Mouse (Mus musculus): ENCODE data around the gene Cd79a.

GRCm38 (mm10) chr7:24907211-24907748 is 10.1 kb downstream of the Cd79a start:
- TF ChIP-seq USF1 (IDR thresholded peaks at IDR 0.05; ENCODE audit: low read depth, low read length) (no peak), MAZ (IDR thresholded peaks at IDR 0.05; ENCODE audit: low read depth, low read length) (no peak), POLR2A (IDR thresholded peaks at IDR 0.05; ENCODE audit: low read depth, low read length) (no peak), ZNF384 (IDR thresholded peaks at IDR 0.05; ENCODE audit: low read depth, low read length) (no peak), ZKSCAN1 (IDR thresholded peaks at IDR 0.05; ENCODE audit: borderline replicate concordance, low read depth, low read length) (no peak), CTCF (conservative IDR thresholded peaks at IDR 0.05 in 1 of 2, IDR thresholded peaks at IDR 0.05 in 1 of 2; ENCODE audit: low read depth in 2 of 2, low read length in 2 of 2) (0 out of 4 replicates have a peak, but pooled peaks of 1 of the 2 experiments have one; percentile 7), TBP (conservative IDR thresholded peaks at IDR 0.05; ENCODE audit: low read depth, low read length) (no peak), JUN (IDR thresholded peaks at IDR 0.05; ENCODE audit: insufficient read depth, low read depth, low read length) (no peak), RAD21 (IDR thresholded peaks at IDR 0.05; ENCODE audit: low read depth, low read length) (peak; percentile 4), MAX (IDR thresholded peaks at IDR 0.05; ENCODE audit: low read length) (no peak)

Measured in CH12.LX (cell line).